Mouse (Mus musculus): ENCODE measurements at regions not wholly inside any gene's neighbourhood (a gene's known extent, or its start where the extent isn't known, plus 50 kb on each side); places are given as distances from the start of the nearest gene placed in this dataset.

- intact Hi-C loops (cut with DNase I), result no loop called here
- no peak for DNase-seq (ENCODE audit: low spot score in 2 of 2)
Observed at GRCm38 (mm10) chr12:16008763-16009515, 192.2 kb upstream of the Trib2 start.

DNA sequence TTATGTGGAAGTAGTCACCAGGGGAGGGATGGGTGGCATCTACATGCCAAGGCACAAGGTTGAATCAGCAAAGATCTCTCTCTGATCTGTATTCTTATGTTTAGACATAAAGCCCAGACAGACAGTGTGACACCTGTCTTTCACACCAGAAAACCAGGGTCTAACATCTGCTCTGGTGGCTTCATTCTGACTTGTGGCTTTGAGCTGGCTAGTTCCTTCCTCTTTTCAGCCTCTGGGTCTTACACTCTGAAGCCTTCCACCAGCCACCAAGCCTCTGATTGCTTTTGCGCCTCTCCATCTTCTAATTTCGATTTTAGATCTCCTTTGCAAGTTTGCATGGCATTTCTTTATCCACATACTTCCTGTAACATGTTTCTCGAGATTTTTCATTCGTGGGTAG, 191.5 kb upstream of the Trib2 start:
- no peak for DNase-seq (ENCODE audit: low spot score in 2 of 2)
- intact Hi-C loops (cut with DNase I), result no loop called here

DNA sequence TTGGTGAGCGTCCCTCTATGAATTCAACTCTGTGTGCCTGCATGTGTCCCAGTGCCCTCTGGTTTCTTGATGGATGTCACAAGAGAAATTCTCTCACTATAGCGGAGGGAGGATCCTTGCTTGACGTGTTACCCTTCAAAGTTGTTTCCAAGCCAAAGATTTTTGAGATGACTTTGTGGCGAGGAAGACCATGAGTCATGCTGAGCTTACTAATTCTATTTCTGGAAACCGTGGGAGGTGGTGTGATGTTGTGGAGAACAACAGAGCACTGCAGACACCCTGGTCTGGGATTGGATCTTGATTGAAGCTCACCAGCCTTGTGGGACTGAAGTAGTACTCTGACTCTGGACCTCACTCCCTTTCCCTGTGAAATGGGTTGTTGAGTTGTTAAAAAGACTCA, 190.0 kb upstream of the Trib2 start:
- intact Hi-C loops (cut with DNase I), result no loop called here
- peak in 1 of 2 experiments; percentile 14 for DNase-seq (ENCODE audit: low spot score in 2 of 2)

GRCm38 (mm10) chr12:16006286-16006685, 189.6 kb upstream of the Trib2 start:
- no peak for DNase-seq (ENCODE audit: low spot score in 2 of 2)
- intact Hi-C loops (cut with DNase I), result no loop called here

DNA sequence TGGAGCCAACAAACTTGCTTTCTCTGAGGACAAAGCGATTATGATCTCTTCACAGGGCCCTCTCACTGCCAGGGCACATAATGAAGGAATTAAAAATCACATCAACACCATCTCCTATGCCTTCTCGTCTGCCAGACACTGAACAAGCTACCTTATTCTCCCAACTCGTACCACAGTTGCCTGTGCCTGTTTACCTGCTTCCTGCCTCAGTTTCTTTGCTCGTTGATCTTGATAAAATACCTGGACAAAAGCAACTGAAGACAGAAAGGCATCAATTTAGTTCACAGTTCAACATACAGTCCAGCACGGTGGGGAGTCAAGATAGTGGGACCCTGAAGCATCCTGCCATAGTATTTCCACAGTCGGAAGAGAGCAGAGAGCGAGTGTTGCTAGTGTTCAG, 185.1 kb upstream of the Trib2 start:
- intact Hi-C loops (cut with DNase I), result no loop called here

DNA sequence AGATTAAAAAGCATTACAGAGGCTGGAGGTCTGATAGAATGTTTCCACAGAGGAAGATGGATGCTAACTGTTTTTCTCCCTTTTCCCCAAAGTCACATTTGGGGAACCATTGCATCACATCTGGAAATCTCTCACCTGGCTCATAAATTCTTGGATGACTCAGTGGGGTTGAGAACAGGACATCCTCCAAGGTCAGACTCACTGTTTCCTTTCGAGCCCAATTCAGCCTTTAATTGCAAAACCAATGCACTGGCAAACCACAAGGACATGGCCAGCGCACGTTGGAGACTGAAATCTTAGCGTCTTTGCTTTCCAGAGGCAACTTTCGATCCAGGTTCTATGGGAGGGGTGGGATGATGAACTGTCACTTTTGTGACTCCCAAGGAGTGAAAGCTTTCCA, 184.5 kb upstream of the Trib2 start:
- intact Hi-C loops (cut with DNase I), result no loop called here
- no peak for DNase-seq (ENCODE audit: low spot score in 2 of 2)

More for the DNA sequence above, 185.1 kb upstream of the Trib2 start:
- no peak for DNase-seq (ENCODE audit: low spot score in 2 of 2)

GRCm38 (mm10) chr12:15998331-15998730, 181.6 kb upstream of the Trib2 start:
- DNase-seq (ENCODE audit: low spot score in 2 of 2), result no peak
- intact Hi-C loops (cut with DNase I), result no loop called here

DNA sequence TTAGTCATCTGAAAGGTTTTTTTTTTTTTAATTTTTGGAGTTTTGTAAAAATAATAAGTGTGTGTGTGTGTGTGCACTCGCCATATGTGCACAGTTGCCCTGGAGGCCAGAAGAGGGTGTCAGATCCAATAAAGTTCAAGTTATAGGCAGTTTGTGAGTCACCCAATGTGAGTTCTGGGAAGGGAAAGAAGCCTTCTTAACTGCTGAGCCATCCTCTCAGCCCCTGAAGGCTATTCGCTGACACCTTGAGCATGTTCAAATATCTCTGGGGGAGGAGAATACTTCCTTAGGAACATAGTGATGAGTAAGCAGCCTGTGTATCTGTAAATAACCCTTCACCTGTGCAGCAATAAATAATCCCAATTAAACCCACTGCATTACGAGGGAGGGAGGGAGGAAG, 177.1 kb upstream of the Trib2 start:
- intact Hi-C loops (cut with DNase I), result no loop called here

GRCm38 (mm10) chr12:15986351-15986750, 169.6 kb upstream of the Trib2 start:
- no peak for DNase-seq (ENCODE audit: low spot score in 2 of 2)
- intact Hi-C loops (cut with DNase I), result no loop called here

More for the DNA sequence above, 177.1 kb upstream of the Trib2 start:
- no peak for DNase-seq (ENCODE audit: low spot score in 2 of 2)

- intact Hi-C loops (cut with DNase I), result no loop called here
- no peak for DNase-seq (ENCODE audit: low spot score in 2 of 2)
Observed at GRCm38 (mm10) chr12:15985649-15986048, 168.9 kb upstream of the Trib2 start.

DNA sequence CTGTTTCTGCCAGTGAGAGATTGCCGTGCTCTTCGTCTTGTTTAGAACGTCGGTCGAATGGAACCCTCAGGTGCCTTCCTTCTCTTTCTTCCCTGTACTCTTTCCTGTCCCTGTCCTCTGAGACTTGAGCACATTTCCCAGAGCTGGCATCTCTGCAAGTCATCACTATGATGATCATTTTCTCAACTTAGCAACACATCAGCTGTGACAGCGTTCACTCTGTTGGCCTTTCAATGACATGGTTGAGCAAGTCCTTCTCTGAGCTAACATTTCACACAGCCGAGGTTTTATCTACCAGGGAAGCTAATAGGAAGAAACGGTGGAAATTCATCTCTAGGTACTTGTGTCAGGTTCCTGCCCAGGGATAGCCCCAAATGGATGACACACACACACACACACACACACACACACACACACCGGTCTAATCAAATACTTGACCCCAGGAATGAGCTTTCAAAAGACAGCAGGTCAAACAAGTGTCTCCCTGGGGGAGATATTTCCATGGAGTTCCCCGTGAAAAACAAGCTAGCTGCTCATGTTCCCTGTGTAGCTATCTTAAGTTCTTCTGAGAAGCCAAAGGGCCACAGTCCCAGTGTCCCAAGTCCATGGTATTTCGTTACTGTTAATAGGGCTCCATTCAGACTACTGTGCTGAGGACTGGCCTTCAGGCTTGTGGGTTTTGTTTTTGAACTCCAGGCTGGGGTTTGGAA, 167.0 kb upstream of the Trib2 start:
- intact Hi-C loops (cut with DNase I), result no loop called here
- DNase-seq (ENCODE audit: low spot score in 2 of 2), result no peak

DNA sequence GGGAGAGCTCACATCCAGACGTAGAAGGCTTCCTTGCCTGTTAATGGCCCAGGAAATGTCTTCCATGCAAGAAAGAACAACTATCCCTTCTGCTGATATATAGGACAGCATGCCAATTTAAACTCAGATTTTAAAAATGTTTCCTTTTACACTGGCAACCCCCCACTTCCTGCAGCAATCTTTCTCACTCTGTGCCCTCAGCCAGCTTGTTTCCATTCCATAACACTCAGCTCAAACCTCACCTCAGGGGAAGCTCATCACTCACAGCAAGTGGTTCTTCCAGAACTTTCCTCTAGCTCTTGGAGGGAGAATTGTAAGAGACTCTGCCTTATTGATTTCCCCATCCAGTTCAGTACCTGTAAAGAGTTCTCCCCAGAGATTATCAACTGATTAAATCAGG, 165.0 kb upstream of the Trib2 start:
- DNase-seq (ENCODE audit: low spot score in 2 of 2), result no peak
- intact Hi-C loops (cut with DNase I), result no loop called here

GRCm38 (mm10) chr12:15979233-15979632, 162.5 kb upstream of the Trib2 start:
- DNase-seq (ENCODE audit: low spot score in 2 of 2), result no peak
- intact Hi-C loops (cut with DNase I), result no loop called here

GRCm38 (mm10) chr12:15971786-15972185, 155.1 kb upstream of the Trib2 start:
- intact Hi-C loops (cut with DNase I), result no loop called here
- DNase-seq (ENCODE audit: low spot score in 2 of 2), result no peak

DNA sequence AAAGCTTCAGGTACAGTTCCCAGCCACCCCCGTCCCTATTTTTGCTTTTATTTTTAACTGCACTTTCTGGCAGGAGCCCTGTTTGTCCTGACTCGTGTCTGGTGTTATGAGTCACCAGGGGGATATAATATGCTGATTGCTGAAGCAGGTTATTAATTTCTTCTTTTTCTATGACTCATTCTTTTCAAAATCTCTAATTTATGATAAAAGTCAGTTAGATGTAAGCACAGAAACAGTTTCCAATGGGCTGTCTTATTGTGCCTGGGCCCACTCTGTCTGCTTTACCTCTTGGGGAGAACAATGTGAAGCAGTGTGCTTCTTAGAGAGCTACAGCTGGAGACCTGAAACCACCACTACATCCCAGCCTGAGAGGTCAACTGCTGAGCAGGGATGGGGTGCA, 153.5 kb upstream of the Trib2 start:
- intact Hi-C loops (cut with DNase I), result no loop called here
- no peak for DNase-seq (ENCODE audit: low spot score in 2 of 2)

- no peak for DNase-seq (ENCODE audit: low spot score in 2 of 2)
- intact Hi-C loops (cut with DNase I), result no loop called here
Observed at GRCm38 (mm10) chr12:15967550-15968102, 150.9 kb upstream of the Trib2 start.

- DNase-seq (ENCODE audit: low spot score in 2 of 2), result no peak
- intact Hi-C loops (cut with DNase I), result no loop called here
Observed at GRCm38 (mm10) chr12:15966631-15967030, 149.9 kb upstream of the Trib2 start.

- DNase-seq (ENCODE audit: low spot score in 2 of 2), result no peak
- intact Hi-C loops (cut with DNase I), result no loop called here
Observed at GRCm38 (mm10) chr12:15965921-15966320, 149.2 kb upstream of the Trib2 start.

GRCm38 (mm10) chr12:15964073-15964472, 147.4 kb upstream of the Trib2 start:
- no peak for DNase-seq (ENCODE audit: low spot score in 2 of 2)

DNA sequence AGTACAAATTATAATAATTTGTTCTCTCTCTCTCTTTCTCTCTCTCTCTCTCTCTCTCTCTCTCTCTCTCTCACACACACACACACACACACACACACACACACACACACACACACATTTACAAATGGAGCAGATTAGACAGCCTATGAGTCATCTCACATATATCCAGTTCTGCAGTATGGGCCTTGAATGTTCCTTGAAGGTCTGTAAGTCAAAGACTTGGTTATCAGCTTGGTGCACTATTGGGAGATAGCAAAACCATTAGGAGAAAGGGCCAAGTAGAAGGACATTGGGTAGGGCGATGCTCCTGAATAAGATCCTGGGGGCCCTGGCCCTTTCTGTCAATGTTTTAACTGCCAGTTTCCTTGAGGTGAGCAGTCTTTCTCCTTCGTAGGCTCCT, 145.1 kb upstream of the Trib2 start:
- intact Hi-C loops (cut with DNase I), result no loop called here
- DNase-seq (ENCODE audit: low spot score in 2 of 2), result no peak

More at GRCm38 (mm10) chr12:15964073-15964472, 147.4 kb upstream of the Trib2 start:
- intact Hi-C loops (cut with DNase I), result no loop called here
